Mouse (Mus musculus) duodenum, adult 2 months (tissue): ENCODE measurements around the gene Gm21897. TPM values are rescaled to one million over a fixed set of nuclear protein-coding genes. Genes with fewer than 3 reads are reported as not detected.

Experiments
- polyA plus RNA-seq: library from polyadenylated mRNA; depleted of rRNA; stranded (reverse); fragments of >200 nt; gene quantifications from 2 replicates; pipeline ENCODE4 v1.2.3, GENCODE M21; 2012; ENCODE audit warnings: low replicate concordance; rRNA removed

The Gm21897 gene
- polyA plus RNA-seq, result not detected in 2 replicates

DNA sequence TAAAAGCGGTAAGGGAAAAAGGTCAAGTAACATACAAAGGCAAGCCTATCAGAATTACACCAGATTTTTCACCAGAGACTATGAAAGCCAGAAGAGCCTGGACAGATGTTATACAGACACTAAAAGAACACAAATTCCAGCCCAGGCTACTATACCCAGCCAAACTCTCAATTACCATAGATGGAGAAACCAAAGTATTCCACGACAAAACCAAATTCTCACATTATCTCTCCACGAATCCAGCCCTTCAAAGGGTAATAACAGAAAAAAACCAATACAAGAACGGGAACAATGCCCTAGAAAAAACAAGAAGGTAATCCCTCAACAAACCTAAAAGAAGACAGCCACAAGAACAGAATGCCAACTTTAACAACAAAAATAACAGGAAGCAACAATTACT, at the start of gene Gm21897:
Gene Gm21897, plus strand, starts transcription at position 301 of the 400 bp plus-strand sequence.

